Mouse (Mus musculus): ENCODE measurements around the gene Dlg1. TPM values are rescaled to one million over a fixed set of nuclear protein-coding genes. Genes with fewer than 3 reads are reported as not detected.

Gene Dlg1
- polyA plus RNA-seq, 1 experiment from 2014 or later: 8.8 TPM

GRCm38 (mm10) chr16:31657502-31657901 lies 5.7 kb upstream of the Dlg1 start:
- no peak overlapping the region for H3K27ac ChIP-seq
- H3K4me1 ChIP-seq (replicated peaks): peaks cover 7% of the 10 kb centered on the region
- H3K36me3 ChIP-seq: no peaks in the 10 kb centered on the region
- H3K4me3 ChIP-seq (replicated peaks): no peak overlapping the region
- DNase-seq (no peak), ATAC-seq (ENCODE audit: low read depth) (no peak)
- H3K27me3 ChIP-seq: peaks cover 53% of the 10 kb centered on the region
- H3K9ac ChIP-seq: no peak overlapping the region
- WGBS (ENCODE audit: insufficient replicate concordance): 14% methylated on average over 2 of the region's 2 CpGs
- H3K4me2 ChIP-seq: no peak overlapping the region
- H3K9me3 ChIP-seq (replicated peaks): no peaks in the 10 kb centered on the region

GRCm38 (mm10) chr16:31658539-31659334 lies 4.5 kb upstream of the Dlg1 start:
- Histone ChIP-seq H3K4me3 (replicated peaks) (no peak overlapping the region), H3K36me3 (no peaks in the 10 kb centered on the region), H3K4me1 (replicated peaks) (peaks cover 12% of the 10 kb centered on the region), H3K9me3 (replicated peaks) (no peaks in the 10 kb centered on the region), H3K27ac (no peak overlapping the region), H3K4me2 (no peak overlapping the region), H3K27me3 (peaks cover 53% of the 10 kb centered on the region), H3K9ac (no peak overlapping the region)
- ATAC-seq (ENCODE audit: low read depth) (no peak), DNase-seq (no peak)
- WGBS (ENCODE audit: insufficient replicate concordance): 39% methylated on average over 6 of the region's 6 CpGs

- Histone ChIP-seq H3K4me2 (no peak overlapping the region), H3K4me1 (replicated peaks) (peaks cover 13% of the 10 kb centered on the region), H3K9ac (no peak overlapping the region), H3K4me3 (replicated peaks) (no peak overlapping the region), H3K27me3 (peaks cover 53% of the 10 kb centered on the region), H3K9me3 (replicated peaks) (no peaks in the 10 kb centered on the region), H3K27ac (no peak overlapping the region), H3K36me3 (no peaks in the 10 kb centered on the region)
- ATAC-seq (ENCODE audit: low read depth) (no peak), DNase-seq (no peak)
- 35% methylated on average over 5 of the region's 5 CpGs for whole genome bisulfite sequencing (ENCODE audit: insufficient replicate concordance)
These were observed 3.8 kb upstream of the Dlg1 start for GRCm38 (mm10) chr16:31659453-31659852.

- H3K9ac ChIP-seq: peak overlapping the region; percentile 99
- H3K27me3 ChIP-seq: peaks cover 41% of the 10 kb centered on the region
- DNase-seq: no peak
- peaks cover 18% of the 10 kb centered on the region for H3K36me3 ChIP-seq
- peak overlapping the region; percentile 96 for H3K4me2 ChIP-seq
- peaks cover 40% of the 10 kb centered on the region for H3K4me1 ChIP-seq (replicated peaks)
- no peaks in the 10 kb centered on the region for H3K9me3 ChIP-seq (replicated peaks)
- ATAC-seq (ENCODE audit: low read depth): no peak
- H3K4me3 ChIP-seq (replicated peaks): peak overlapping the region; percentile 99
- 14% methylated on average over 22 of the region's 22 CpGs for WGBS (ENCODE audit: insufficient replicate concordance)
- peak overlapping the region; percentile 90 for H3K27ac ChIP-seq
These were observed 476 bp upstream of the Dlg1 start for GRCm38 (mm10) chr16:31662556-31663378.

GRCm38 (mm10) chr16:31664287-31664597 lies 999 bp downstream of the Dlg1 start:
- no peaks in the 10 kb centered on the region for H3K9me3 ChIP-seq (replicated peaks)
- peak overlapping the region; percentile 90 for H3K27ac ChIP-seq
- peak; percentile 61 for ATAC-seq (ENCODE audit: low read depth)
- peaks cover 45% of the 10 kb centered on the region for H3K4me1 ChIP-seq (replicated peaks)
- peak overlapping the region; percentile 99 for H3K4me3 ChIP-seq (replicated peaks)
- under 1% methylated on average over 32 of the region's 36 CpGs for WGBS (ENCODE audit: insufficient replicate concordance)
- H3K36me3 ChIP-seq: peaks cover 21% of the 10 kb centered on the region
- no peak for DNase-seq
- peaks cover 27% of the 10 kb centered on the region for H3K27me3 ChIP-seq
- H3K9ac ChIP-seq: peak overlapping the region; percentile 99
- peak overlapping the region; percentile 96 for H3K4me2 ChIP-seq

GRCm38 (mm10) chr16:31672202-31672601 lies 9.0 kb downstream of the Dlg1 start:
- Histone ChIP-seq H3K4me1 (replicated peaks) (peaks cover 10% of the 10 kb centered on the region; the same call in 1 of the 2 replicates), H3K9ac (no peak overlapping the region), H3K4me2 (no peak overlapping the region), H3K27ac (no peak overlapping the region), H3K9me3 (replicated peaks) (no peaks in the 10 kb centered on the region), H3K36me3 (peaks cover 24% of the 10 kb centered on the region), H3K27me3 (no peaks in the 10 kb centered on the region), H3K4me3 (replicated peaks) (no peak overlapping the region)
- DNase-seq (no peak), ATAC-seq (ENCODE audit: low read depth) (no peak)
- WGBS (ENCODE audit: insufficient replicate concordance): 86% methylated on average over 1 of the region's 1 CpGs

GRCm38 (mm10) chr16:31677463-31677862 lies 14.2 kb downstream of the Dlg1 start:
- Histone ChIP-seq H3K4me3 (replicated peaks) (no peak overlapping the region), H3K4me2 (no peak overlapping the region), H3K9ac (no peak overlapping the region), H3K27me3 (no peaks in the 10 kb centered on the region), H3K9me3 (replicated peaks) (no peaks in the 10 kb centered on the region), H3K4me1 (replicated peaks) (no peaks in the 10 kb centered on the region; the same call in 1 of the 2 replicates), H3K27ac (no peak overlapping the region), H3K36me3 (peaks cover 4% of the 10 kb centered on the region; the same call in 1 of the 2 replicates)
- 45% methylated on average over 4 of the region's 4 CpGs for WGBS (ENCODE audit: insufficient replicate concordance)
- no peak for ATAC-seq (ENCODE audit: low read depth)
- no peak for DNase-seq

GRCm38 (mm10) chr16:31682291-31682690 lies 19.0 kb downstream of the Dlg1 start:
- 95% methylated on average over 6 of the region's 6 CpGs for WGBS (ENCODE audit: insufficient replicate concordance)
- ATAC-seq (ENCODE audit: low read depth) (no peak), DNase-seq (no peak)
- Histone ChIP-seq H3K36me3 (peaks cover 17% of the 10 kb centered on the region), H3K9ac (no peak overlapping the region), H3K4me3 (replicated peaks) (no peak overlapping the region), H3K27ac (no peak overlapping the region), H3K9me3 (replicated peaks) (no peaks in the 10 kb centered on the region), H3K4me2 (no peak overlapping the region), H3K4me1 (replicated peaks) (peaks cover 3% of the 10 kb centered on the region), H3K27me3 (no peaks in the 10 kb centered on the region)

- Histone ChIP-seq H3K27me3 (no peaks in the 10 kb centered on the region), H3K4me3 (replicated peaks) (no peak overlapping the region), H3K27ac (no peak overlapping the region), H3K9ac (no peak overlapping the region), H3K9me3 (replicated peaks) (no peaks in the 10 kb centered on the region), H3K36me3 (peaks cover 14% of the 10 kb centered on the region), H3K4me2 (no peak overlapping the region), H3K4me1 (replicated peaks) (peaks cover 3% of the 10 kb centered on the region)
- WGBS (ENCODE audit: insufficient replicate concordance): 83% methylated on average over 9 of the region's 9 CpGs
- ATAC-seq (ENCODE audit: low read depth) (no peak), DNase-seq (no peak)
These were observed 20.6 kb downstream of the Dlg1 start for GRCm38 (mm10) chr16:31683670-31684430.

- Histone ChIP-seq H3K9ac (no peak overlapping the region), H3K4me1 (replicated peaks) (peaks cover 6% of the 10 kb centered on the region), H3K4me3 (replicated peaks) (no peak overlapping the region), H3K27me3 (no peaks in the 10 kb centered on the region), H3K4me2 (no peak overlapping the region), H3K9me3 (replicated peaks) (no peaks in the 10 kb centered on the region), H3K36me3 (peaks cover 13% of the 10 kb centered on the region), H3K27ac (no peak overlapping the region)
- WGBS (ENCODE audit: insufficient replicate concordance): 78% methylated on average over 4 of the region's 4 CpGs
- ATAC-seq (ENCODE audit: low read depth) (no peak), DNase-seq (no peak)
These were observed 21.5 kb downstream of the Dlg1 start for GRCm38 (mm10) chr16:31684771-31685170.

GRCm38 (mm10) chr16:31687766-31688165 lies 24.5 kb downstream of the Dlg1 start:
- H3K4me1 ChIP-seq (replicated peaks): peaks cover 7% of the 10 kb centered on the region
- no peak overlapping the region for H3K27ac ChIP-seq
- no peaks in the 10 kb centered on the region for H3K9me3 ChIP-seq (replicated peaks)
- ATAC-seq (ENCODE audit: low read depth) (no peak), DNase-seq (no peak)
- H3K9ac ChIP-seq: no peak overlapping the region
- no peak overlapping the region for H3K4me3 ChIP-seq (replicated peaks)
- H3K4me2 ChIP-seq: no peak overlapping the region
- H3K36me3 ChIP-seq: peaks cover 16% of the 10 kb centered on the region
- H3K27me3 ChIP-seq: no peaks in the 10 kb centered on the region

Data from liver, embryonic 13.5 days (tissue).